Mouse (Mus musculus): ENCODE results near the gene Cd52.

Gene Cd52

DNA sequence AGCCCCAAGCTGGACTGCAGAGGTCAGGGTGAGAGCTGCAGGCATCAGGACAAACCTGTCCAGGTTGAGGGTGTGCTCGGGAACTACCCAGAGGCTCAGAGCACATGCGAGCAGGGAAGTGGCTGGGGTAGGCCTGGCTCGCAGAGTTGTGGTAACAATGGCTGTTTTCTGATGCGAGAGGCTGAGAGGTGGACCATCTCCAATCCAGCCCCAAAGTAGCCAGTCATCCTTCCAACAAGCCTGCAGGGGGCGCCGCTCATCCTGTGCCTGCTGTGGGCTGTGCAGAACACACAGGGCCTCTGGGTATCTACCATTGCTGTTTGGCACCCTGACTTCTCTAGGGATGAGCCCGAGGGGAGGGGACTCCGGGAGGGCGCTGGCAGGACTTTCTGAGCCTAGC is 24.8 kb upstream of the Cd52 start:
- no peak for DNase-seq (ENCODE audit: low read depth, low spot score)

- DNase-seq (ENCODE audit: low read depth, low spot score): no peak
Observed at GRCm38 (mm10) chr4:134119042-134119441, 24.2 kb upstream of the Cd52 start.

GRCm38 (mm10) chr4:134118126-134118800 is 23.4 kb upstream of the Cd52 start:
- no peak for DNase-seq (ENCODE audit: low read depth, low spot score)

DNA sequence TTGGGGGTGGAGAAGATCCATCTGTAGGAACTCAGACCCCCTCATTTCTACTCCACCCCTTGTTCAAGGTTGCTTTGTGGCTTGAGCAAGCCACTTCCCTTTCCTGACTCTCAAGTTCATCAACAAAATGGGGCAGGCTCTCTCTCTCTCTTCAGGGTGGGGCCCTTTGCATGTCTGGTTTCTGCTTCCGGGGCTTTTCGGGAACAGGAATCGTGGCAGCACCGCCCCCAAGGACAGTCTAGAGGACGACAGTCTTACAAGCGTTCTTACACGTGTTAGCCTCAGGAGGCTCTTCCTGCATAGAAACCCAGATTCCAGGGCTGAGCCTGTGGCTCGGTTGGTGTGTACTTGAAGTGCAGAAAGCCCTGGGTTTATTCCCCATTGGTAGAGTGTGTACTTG is 22.1 kb upstream of the Cd52 start:
- no peak for DNase-seq (ENCODE audit: low read depth, low spot score)

GRCm38 (mm10) chr4:134116501-134116900 is 21.6 kb upstream of the Cd52 start:
- no peak for DNase-seq (ENCODE audit: low read depth, low spot score)

GRCm38 (mm10) chr4:134115215-134116144 is 20.6 kb upstream of the Cd52 start:
- no peak for DNase-seq (ENCODE audit: low read depth, low spot score)

DNA sequence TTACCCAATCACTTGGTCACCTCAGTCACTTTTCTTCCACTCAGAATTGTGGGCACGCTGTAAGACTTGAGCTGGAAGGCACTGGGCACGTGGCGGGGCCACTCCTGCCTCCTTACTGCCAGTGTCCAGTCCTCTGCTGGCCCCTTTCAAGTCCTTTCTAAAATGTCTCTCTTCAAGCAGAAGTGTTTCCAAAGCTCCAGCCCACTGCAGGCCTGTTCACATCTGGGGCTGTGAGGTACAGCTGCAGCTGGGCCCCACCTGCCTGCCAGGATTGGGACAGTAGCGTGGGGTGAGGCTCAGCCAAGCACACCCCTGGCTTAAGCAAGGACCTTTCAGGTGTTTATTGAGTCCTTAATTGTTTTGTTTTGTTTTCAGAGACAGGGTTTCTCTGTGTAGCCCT is 19.2 kb upstream of the Cd52 start:
- no peak for DNase-seq (ENCODE audit: low read depth, low spot score)

GRCm38 (mm10) chr4:134113356-134113994 is 18.6 kb upstream of the Cd52 start:
- DNase-seq (ENCODE audit: low read depth, low spot score): no peak

GRCm38 (mm10) chr4:134112403-134112802 is 17.5 kb upstream of the Cd52 start:
- DNase-seq (ENCODE audit: low read depth, low spot score): no peak

GRCm38 (mm10) chr4:134110653-134111052 is 15.8 kb upstream of the Cd52 start:
- no peak for DNase-seq (ENCODE audit: low read depth, low spot score)

DNA sequence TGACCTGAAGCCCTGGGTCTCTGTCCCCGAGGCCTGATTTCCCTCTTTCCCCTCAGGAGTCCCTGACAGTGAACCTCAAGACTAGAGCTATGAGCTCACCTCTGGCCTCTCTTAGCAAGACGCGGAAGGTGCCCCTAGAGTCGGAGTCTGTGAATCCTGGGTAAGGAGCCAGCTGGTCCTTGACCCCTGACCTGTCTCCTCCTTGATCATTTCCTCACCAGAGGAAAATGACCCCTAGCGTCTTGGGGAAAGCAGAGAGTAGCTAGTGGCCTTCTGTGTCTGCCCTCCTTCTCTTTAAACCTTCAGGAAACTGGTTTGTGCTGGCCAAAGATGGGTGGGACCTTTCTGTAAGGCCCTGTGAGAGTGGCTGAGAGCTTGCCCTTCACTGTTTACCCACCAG is 13.3 kb upstream of the Cd52 start:
- DNase-seq (ENCODE audit: low read depth, low spot score): no peak

- peak; percentile 92 for DNase-seq (ENCODE audit: low read depth, low spot score)
Observed at GRCm38 (mm10) chr4:134107730-134108129, 12.8 kb upstream of the Cd52 start.

GRCm38 (mm10) chr4:134106105-134106504 is 11.2 kb upstream of the Cd52 start:
- no peak for DNase-seq (ENCODE audit: low read depth, low spot score)

- no peak for DNase-seq (ENCODE audit: low read depth, low spot score)
Observed at GRCm38 (mm10) chr4:134102742-134103119, 7.8 kb upstream of the Cd52 start.

DNA sequence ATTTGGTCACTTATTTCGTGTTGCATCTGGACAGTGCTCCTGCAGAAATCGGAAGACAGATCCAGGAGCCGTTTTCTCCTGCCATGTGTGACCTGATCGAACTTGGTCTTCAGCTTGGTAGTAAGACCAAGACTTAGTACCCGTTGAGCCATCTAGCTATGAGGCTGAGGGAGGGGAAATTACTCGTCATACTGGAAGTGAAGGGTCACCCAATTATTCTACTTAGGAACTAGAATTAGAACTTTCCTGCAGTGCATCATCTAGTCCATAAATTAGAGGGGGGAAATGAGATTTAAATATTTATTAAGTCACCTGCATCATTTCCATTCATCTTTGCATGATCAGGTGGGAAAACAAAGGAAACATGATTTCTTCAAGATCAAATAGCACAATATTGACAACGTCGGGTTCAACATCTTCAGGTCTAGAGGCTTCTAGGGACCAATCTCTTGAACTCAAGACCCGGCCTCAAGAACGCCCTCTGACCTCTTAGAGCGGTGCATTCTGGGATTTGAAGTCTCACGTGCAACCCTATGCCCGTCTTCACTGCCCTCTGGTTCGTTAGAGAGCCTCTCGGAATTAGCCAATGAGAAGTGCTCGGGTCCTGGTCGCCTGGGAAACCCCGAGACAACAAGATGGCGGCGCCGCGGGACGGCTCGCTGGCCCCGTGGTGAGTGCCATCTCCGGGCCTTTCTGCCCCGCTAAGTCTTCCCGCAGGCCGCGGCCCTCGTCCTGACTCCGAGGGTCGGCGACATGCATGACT is 7.3 kb upstream of the Cd52 start, which contains the start of gene Ubxn11:
TSS of gene Ubxn11 (plus strand) at position 592 of the 763 bp plus-strand sequence.
- DNase-seq (ENCODE audit: low read depth, low spot score): peak; percentile 95

DNA sequence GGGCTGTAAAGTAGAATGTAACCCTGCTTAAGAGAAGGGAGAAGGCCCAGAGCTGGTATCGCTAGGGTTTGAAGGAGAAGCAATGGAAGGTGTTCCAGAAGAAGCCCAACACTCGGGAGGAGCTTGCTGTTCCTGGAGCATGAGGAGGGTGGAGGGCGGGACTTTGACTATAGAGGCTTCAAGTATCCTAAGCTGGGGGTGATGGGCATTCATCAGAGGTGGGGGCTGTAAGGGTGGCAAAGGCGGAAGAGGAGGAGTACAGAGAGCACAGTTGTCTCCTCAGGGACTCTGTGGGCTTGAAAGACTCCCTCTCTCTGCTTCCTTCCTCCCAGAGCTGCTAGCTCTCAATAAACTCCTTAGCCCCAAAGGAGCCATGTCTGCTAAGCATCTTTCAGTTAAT is 5.4 kb upstream of the Cd52 start:
- DNase-seq (ENCODE audit: low read depth, low spot score): no peak

- no peak for DNase-seq (ENCODE audit: low read depth, low spot score)
Observed at GRCm38 (mm10) chr4:134098628-134099027, 3.7 kb upstream of the Cd52 start.

DNA sequence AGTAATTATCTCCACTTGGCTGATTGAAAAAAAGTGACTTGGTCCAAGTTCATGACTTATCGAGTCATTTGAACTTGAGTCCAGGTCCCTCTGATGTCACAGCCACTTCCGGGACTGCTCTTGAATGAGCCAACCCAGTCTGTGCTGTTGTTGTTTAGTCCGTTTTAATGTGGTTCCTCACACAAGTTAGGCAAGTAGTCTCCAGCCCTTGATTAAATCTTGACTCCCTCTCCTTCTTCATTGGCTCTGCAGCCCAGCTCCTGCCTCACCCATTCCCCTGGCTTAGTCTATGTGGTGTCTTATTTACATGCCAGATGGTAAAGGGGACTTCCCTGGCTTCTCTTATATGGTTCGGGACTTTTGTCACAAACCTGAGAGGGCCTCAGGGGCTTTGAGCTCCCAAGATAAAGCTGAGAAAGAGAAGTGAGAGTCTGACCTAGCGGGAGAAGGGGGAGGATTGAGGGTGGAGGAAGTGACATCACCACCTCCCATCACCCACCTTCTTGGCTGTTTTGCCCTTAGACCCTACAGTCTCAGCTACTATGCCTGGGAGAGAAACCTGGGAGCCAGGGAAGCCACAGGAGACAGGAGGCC is 2.2 kb upstream of the Cd52 start:
- DNase-seq (ENCODE audit: low read depth, low spot score): no peak

GRCm38 (mm10) chr4:134096120-134096519 is 1.2 kb upstream of the Cd52 start:
- no peak for DNase-seq (ENCODE audit: low read depth, low spot score)

DNA sequence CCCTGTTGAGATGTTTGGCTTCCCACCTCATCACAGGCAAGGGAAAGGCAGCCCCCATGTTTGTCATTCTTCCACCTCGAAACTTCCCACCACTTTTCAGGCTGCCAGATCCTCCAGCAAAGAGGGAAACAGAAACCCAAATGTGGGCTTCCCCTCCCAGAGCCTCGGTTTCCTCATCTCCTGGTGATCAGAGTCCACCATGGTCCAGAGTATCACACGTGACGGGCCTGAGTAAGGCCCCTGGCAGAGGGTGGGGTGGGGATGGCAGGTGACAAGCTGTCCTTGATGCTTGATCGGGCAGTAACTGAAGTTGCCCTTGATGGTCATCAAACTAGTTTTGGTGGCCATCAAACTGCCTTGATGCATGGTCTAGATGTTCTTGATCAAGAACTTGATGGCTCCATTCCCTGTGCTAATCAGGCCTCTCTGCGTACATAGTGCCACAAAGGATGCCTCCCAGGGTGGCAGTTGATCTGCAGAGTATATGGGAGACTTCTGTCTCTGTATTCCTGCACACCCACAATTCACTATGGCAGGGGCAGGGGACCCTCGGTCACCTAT is 798 bp downstream of the Cd52 start:
- DNase-seq (ENCODE audit: low read depth, low spot score): no peak

Data from telencephalon, adult 2 months (tissue).